Mouse (Mus musculus): Measurements from ENCODE around the gene Trim31. TPM values are rescaled to one million over a fixed set of nuclear protein-coding genes. Genes with fewer than 3 reads are reported as not detected.
A peak's percentile ranks its signal among the peaks of the same experiment; 100 is the strongest.
"Not testable (repeated sequence)": the region's sequence is repeated elsewhere in the genome, so short reads cannot be mapped to it uniquely, and the experiment has no call there.

Trim31 gene
- not detected for total RNA-seq (2021)
- long read RNA-seq, experiment 1 = 0 reads
- long read RNA-seq, experiment 2 = 0 reads

DNA sequence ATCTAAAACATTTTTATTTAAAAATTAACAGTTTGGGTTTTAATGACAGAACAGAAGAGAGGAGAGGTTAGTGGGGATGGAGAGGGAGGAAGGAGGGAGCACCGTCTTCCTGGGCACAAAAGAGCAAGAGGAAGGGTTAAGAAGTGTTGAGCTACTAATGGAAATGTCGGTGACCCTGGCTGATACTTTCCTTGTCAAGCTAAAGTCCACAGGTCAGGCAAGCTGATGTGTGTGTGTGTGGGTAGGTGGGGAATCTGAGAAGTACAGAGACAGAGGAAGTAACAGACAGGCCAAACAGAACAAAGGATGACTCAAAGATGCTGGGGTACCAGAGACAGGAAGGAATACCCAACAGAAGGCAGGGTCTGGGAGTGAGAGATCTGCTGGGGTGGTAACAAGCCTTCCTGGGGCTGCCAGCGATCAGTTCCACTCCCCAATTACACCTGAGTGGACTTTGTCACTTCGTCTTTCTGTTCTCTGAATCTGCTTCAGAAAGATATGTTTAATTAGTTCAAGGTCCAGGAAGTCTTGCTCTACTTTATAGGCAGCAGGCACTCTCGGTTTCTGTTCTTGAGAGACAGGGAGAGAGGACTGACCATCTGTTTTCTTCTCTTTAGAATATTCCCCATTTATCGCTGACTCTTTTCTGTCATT lies at the start of gene Trim31:
Trim31 (plus strand) TSS at position 567 of the 654 bp plus-strand sequence.
- no peak for DNase-seq

DNA sequence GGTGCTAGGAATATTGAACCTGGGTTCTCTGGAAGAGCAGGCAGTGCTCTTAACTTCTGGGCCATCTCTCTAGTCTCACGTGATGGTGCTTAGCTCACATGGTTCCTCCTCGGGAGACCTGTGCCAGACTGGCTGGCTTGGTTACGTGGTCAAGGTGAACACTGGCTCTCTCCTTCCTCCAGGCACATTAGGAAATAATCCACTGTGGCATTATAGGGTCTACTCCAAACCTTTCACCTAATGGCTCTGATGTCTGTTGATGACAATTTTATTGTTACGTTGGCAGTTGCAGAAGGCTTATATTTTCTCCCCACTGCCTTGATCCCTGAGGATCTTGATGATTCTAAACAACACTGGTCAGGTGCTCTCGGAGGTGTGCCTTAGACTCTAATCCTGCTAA lies 49.0 kb upstream of the Trim31 start:
- peak; percentile 28 for DNase-seq

DNA sequence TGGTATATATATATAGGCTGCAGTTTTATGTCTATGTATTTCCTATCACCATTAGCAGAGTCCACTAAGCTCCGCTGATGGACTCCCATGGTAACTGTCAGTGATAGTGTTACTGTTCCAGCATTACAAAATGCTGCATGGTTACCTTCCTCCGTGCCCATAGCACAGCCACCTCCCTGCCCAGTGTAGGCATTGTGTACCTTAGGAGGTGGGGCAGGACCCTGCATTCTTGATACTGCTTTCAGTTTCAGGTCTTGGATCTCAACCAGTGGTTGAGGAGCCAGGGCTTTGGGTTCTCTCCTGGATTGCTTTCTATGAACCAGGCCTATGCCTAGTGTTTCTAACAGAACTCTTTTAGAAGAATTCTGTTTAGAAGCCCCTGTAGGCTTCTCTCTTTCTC lies 47.9 kb upstream of the Trim31 start:
- DNase-seq = no peak

DNA sequence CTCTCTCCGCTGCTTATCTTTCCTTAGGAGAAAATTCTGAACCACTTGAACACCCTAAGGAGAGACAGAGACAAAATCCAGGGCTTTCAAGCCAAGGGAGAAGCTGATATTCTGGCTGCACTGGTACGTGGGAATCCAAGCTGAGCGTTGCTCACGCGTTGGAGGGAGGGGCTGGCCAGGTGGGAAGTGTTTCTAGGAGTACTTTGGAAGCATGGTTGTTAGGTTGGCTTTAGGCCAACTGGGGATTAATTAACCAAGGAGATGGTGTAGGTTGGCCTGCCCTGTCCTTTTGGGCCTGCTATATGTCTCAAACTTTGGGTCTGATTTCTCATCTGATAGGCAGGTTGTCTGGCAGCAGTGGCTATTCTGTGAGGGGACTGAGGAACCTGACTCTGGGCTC lies 46.7 kb upstream of the Trim31 start:
- DNase-seq = no peak

DNA sequence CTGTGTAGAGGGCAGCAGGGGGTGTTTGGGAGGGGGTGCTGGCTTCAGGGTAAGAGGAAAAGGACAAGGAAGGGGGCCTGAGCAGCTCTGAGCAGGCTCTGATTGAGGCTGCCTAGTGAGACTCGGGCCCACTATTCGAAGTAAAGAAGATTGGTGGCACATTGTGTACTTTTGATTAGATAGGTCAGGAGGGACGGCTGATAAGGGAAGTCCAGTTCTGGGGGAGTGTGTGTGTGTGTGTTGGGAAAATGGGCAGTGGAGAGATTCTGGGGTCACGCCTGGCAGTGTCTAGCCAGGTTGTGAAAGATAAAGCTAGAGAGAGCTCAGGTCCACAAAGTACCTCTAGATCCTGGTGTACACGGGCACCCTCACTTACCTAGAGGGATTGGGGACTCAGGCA lies 46.3 kb upstream of the Trim31 start:
- no peak for DNase-seq

DNA sequence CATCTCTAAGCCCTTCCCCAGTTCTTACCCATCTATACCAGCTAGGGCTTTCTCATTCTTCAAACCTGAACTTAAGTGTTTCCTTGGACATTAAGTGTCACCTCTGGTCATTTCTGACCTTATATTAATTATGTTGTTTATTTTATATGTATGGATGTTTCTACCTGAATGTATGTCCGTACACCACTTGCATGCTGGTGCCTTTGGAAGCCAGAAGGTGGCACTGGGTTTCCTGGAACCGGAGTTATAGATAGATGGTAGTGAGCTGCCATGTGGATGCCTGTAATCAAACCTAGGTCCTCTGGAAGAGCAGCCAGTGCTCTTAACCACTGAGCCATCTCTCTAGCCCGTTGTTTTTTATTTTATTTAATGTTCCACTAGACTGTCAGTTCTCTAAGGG lies 42.4 kb upstream of the Trim31 start:
- DNase-seq = no peak

DNA sequence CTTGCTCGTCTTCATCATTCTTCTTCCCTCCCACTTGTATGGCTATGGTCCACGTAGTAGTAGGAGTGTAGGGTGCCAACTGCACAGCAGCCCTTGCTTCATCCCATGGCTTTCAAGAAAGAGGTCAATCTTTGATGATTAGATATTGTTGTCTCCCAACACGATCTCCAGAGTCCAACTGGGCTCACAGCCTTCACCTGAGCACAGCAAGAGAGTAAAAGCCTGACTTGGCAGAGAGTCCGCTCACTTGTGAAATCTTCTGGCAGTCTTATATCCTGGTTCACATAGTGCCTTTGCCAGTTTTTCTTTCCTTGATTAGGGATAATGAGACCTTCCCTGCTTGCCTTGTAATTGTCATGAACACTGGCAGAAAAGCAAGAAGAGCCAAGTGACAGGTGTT lies 41.7 kb upstream of the Trim31 start:
- peak; percentile 51 for DNase-seq

DNA sequence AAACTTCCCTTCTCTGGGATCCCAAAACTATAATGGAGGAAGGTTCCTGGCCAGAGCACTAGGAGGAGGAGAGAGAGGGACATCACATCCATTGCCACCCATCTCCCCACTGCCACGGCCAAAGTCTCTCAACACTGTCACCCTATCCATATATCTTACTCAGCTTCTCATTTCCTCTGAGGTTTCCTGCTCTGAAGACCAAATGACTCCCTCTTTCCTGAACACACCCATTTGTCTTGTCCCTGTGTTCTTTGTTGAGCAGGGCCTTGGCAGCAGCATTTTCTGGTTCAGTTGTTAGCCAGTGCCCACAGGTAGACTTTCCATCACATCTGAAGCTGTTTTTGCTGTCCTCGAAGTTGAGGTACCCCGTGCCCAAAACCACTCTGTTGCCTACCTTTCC lies 39.7 kb upstream of the Trim31 start:
- DNase-seq = no peak

DNA sequence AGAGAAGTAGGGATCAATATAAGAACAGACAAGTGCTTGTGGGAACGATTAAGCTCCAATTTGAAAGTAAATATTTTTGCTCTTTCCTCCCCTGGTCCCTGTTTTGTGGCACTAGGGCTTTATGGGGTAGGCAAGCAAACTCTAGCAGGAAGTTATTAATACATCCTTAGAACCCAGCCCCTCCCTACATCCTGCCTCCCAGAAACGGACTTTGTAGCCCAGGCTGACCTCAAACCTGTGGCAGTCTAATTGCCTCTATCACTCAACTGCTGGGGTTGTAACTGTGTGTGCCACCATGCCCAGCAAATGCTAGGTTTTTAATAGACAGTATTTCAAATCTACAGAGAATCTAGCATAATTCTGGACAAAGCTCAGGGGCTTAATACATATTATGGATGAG lies 36.2 kb upstream of the Trim31 start:
- DNase-seq = no peak

DNA sequence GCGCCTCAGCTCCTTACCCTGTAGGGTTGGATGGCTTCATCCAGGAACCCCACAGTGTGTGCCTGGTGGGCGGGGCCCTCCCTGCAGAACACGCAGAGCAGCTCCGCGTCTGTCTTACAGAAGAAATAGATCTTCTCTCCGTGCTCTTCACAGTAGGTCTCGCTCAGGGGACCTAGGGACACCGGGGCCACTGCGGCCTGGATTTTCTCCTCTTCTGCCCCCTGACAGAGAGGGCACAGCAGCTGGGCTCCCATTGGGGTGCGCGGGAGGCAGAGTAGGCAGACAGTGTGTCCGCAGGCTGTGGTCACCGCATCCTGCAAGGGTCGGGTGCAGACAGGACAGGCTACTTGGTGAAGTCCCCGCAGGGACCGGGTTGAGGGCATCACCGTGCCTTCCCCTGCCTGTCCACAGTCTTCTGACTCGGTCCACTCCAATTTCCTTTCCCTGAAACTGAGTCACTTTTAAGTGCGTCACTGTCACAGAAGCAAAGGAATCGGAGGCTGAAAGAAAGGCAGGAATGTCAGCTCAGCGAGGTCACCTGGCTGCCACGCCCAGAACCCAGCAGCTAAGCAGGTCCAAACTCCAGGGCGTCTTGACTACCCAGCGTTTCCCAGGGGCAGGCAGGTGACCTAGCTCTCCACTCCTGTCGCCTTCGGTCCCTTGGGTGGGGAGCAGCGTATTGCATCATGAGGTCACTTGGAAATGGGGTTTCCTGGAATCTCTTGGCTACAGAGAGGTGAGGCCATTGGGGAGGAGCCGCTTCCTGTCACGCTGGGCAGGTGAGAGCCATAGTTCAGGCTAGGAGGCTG lies 31.0 kb upstream of the Trim31 start, which contains the start of gene Trim15:
Trim15 (minus strand) TSS at position 492 of the 809 bp plus-strand sequence.
- DNase-seq = no peak

DNA sequence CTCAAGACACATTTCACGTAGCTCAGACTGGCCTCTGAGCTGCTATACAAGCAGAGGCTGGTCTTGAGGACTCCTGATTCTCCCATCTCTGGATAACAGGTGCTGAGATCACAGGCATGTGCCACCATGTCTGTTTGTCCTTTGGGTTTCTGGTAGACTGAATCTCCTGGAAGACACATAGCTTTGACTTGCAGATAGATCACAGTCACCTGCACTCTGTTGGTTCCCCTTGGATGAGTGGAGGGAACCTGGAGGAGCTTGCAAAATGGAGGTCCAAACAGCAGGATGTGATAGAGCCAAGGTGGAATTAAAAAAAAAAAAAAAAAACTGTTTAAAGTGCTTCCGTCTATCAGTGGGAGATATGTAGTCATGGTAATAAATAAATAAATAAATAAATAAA lies 29.1 kb upstream of the Trim31 start:
- DNase-seq = no peak

DNA sequence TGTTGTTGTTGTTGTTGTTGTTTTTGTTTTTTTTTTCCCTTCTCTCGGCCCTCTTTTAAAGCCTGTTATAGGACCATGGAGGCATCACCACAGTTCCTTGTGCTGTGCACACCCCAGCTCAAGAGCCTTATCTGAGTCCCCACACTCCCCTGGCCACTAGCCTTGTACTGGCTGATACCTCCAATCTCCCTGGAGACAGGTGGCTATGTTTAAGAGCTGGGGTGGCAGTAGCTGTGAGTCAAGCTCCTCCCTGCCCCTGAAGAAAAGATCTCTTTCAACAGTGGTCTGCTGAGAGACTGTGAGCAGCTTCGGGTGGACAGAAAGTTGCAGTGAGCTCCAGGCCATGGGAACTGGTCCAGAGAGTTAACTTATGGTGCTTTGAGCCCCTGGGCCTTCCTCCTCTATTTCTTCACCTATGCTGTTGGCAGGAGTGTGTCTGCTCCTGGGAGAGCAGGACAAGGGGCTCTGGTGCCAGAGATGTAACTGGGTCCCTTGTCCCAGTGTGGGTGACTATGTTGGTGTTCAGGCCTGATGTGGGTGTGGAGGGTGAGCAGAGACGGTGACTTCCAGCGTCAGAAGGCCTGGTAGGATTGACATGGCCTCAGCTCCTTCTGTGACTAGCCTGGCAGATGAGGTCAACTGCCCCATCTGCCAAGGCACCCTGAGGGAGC lies 28.5 kb upstream of the Trim31 start, which contains the start of gene Trim10:
Trim10 (plus strand) TSS at position 291 of the 671 bp plus-strand sequence.
- no peak for DNase-seq

DNA sequence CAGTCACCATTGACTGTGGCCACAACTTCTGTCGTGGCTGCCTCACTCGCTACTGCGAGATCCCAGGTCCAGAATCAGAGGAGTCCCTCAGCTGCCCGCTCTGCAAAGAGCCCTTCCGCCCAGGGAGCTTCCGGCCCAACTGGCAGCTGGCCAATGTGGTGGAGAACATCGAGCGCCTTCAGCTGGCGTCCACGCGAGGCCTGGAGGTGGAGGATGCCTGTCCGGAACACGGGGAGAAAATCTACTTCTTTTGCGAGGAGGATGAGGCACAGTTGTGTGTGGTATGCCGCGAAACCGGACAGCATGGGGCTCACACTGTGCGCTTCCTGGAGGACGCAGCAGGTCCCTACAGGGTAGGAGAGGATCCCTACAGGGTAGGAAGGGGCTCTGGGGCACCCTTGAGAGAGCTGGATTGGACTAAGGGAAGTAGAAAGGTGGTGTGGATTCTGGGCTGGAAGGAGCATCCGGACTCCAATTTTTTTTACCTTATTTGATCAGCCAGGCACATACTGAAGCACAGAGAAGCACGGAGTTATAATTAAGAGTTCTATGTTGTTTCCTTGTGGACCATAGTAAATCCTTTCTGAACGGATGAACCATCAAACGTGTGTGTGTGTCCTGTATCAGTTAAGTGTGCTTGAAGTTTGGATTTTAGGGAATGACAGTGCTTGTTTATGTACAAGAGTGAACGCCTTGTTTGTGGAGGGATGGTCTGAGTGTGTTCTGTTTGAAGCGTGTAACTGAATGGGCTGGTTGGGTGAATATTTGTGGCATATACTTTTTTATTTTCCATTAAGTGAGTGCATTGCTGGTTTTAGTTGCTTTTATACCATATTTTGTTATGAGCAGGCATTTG lies 27.7 kb upstream of the Trim31 start:
- DNase-seq = peak; percentile 31

DNA sequence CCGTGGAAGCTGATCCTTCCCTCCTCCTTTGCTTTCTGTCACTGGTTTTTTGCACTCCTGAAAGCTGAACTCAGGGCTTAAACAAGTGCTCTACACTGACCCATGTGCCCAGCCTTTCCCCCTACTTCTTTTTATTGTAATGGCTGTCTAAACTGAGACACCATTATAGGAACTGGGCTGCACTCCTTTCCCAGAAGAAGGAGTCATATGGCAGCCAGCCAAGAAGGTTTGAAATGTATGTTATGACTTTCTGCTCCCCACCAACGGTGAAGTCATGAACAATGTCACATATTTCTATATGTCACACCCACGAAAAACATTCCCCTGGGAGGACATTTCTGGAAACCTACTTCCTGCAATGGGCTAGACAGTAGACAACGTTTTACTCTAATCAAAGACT lies 23.3 kb upstream of the Trim31 start:
- no peak for DNase-seq

DNA sequence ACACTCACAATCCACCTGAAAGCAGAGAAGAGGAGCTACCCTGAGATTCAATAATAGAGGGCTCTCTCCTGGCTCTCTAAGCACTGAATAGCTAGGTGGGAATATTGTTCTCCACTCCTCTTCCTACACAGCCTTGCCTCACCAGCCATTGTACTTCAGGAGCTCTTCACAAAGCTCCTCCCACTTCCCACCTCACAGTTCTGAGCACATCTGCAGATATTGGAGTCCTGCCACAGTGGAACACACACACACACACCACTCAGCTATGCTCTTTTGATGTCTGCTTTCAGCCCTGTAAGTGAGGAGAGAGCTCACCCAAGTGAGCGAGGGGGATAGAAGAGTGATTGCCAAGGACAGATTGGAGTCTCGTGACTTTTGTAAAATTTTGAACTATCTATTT lies 14.6 kb upstream of the Trim31 start:
- no peak for DNase-seq

DNA sequence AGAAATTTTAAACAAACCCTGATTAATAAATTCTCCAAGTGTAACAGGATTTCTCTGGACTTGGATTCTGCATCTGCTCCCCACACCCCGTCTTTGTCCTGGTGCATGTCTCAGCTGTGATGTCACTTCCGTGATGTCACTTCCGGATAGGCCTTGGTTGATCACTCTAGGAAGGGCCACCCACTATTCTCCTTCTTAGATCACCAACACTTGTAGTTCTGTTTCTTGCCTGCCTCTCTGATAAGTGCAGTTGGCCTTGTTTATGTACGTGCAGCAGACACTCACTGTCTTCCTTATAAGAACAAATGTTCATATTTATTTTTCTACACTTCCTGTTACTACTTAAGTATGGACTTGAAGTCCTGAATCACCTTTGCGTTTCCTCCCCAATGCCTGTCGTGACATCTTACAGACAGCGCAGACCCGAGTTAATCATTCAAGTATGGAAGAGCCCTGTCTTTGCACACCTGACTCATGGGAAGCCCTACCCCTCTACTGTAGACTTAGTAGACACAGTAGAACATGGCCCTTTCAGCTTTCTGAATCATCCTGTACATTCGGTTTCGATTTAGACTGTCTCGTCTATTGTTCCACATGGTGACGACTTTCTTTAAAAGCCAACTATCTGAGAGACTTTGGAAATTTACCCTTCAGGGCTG lies 12.7 kb upstream of the Trim31 start:
- DNase-seq = no peak

DNA sequence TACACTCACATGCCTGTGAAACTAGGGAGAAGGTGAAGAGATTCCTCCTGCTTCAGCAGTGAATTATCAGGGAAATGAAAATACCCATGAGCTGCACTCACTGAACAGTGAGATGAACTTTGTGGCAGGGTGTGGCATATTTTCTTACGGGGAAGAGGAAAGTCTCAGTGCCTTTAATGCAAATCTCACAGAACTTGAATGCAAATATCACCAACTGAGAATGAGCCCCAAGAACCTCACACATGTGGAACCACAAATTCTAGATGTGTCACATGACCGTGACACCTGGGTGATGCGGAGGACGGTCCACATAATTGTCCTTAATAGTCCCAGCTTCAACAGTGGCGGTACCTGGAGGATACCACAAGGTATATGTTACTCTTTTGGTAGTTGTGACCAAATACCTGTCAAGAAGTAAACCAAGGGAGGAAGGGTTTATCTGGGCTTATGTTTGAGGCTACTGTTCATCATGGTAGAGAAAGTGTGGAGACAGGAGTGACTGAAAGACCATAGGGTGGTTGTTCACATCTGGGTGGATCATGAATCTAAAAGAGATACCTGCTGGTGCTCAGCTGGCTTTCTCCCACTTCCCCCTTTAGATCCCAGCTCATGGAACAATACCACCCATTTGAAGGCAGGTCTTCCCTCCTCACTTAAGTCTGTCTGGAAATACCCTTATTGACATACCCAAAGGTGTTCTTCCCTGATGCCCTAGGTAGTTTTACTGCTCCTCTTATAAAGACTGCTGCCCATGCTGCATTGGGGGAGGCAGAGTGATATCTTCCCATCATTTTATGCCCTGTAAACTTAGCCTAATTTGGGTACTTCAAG lies 7.6 kb upstream of the Trim31 start, which contains the start of gene Trim40:
Trim40 (minus strand) TSS at position 51 of the 831 bp plus-strand sequence.
- no peak for DNase-seq

DNA sequence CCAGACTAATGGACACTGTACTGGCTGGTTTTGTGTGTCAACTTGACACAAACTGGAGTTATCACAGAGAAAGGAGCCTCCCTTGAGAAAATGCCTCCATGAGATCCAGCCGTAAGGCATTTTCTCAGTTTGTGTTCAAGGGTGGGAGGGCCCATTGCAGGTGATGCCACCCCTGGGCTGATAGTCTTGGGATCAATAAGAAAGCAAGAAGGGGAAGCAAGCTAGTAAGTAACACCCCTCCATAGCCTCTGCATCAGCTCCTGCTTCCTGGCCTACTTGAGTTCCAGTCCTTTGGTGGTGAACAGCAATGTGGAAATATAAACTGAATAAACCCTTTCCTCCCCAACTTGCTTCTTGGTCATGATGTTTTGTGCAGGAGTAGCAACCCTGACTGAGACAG lies 6.4 kb upstream of the Trim31 start:
- DNase-seq = not testable (repeated sequence)

DNA sequence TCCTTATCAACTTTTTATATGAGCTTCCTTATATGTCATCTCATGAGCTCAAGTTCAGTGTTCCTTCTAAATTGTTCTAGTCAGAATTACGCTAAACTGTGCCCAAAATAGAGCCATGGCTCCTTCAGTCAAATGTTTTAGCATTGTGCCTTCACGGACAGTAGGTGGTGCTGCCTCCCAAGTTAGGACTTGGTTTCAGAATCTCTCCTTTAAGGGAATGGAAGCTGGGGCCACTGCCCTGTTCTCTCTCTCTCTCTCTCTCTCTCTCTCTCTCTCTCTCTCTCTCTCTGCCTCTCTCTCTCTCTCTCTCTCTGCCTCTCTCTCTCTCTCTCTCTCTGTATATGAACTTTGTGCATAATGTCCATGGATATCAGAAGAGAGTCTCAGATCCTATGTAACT lies 5.6 kb upstream of the Trim31 start:
- peak; percentile 58 for DNase-seq

DNA sequence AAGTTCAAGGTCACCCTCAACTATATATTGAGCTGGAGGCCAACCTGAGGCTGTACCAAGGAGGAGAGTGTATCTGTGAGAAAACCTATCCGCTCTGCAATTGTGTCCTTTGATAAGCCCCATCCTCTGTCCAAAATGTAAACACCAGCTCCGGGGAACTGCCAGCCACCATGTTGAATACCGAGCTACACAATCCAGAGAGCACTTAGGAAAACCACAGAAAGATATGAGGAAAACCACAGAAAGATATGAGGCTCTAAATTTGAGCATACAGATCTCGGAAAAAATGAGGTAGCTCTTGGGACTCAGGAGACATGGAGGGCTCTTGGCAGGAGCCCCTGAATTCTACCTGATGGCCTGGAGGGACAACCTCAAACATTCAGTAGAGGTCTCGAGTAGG lies 4.5 kb upstream of the Trim31 start:
- no peak for DNase-seq

DNA sequence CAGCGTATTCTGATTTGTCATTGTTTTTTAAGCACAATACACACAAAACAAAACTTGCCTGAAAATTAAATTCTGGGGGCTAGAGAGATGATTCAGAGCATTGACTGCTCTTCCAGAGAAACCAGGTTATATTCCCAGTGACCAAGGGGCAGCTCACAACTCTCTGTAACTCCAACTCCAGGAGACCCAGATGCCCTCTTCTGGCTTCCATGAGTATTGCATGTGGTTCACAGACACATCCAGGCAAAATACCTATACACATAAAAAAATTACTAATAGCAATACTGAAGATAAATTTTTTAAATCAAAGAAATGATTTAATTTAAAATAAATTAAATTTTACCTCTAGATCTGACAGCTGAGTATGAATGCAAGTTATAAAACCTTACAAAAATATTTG lies 1.3 kb upstream of the Trim31 start:
- peak; percentile 59 for DNase-seq

Measured in adrenal gland, postnatal 10 days (tissue).